Mouse (Mus musculus): Measurements from ENCODE around the gene Ccdc65.

DNA sequence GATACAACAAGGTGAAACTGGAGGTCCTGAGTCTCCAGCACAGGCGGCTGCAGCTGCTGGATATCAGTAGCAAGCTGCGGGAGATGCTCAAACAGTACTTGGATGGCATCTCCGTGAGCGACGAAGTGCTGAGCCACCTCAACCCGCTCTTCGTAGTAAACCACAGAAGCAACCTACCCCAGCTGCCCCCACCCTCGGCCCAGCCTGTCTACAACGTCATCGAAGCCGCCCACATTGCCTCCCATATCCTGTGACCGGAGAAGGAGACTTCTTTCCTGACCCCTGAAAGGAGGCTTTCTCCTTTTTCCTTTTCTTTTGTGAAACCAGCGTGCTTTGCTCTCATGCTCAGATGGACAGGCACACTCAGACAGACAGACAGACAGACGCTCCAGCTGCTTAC lies 14.8 kb downstream of the Ccdc65 start:
- TF ChIP-seq CTCF (IDR thresholded peaks at IDR 0.05; ENCODE audit: low read depth, low read length) (no peak), EP300 (IDR thresholded peaks at IDR 0.05; ENCODE audit: insufficient read depth, low read depth, low read length) (no peak), POLR2A (IDR thresholded peaks at IDR 0.05; ENCODE audit: insufficient read depth, low read length) (no peak)

Data from ES-Bruce4 (cell line).